Mouse (Mus musculus) stomach, postnatal 0 days (tissue): Measurements from ENCODE around the gene Frem1. TPM values are rescaled to one million over a fixed set of nuclear protein-coding genes. Genes with fewer than 3 reads are reported as not detected.

Source experiments
- ATAC-seq: fragments of 200-750 bp; cut with Nextera tagmentation; 2 replicates; pipeline ENCODE4 v1.8.0; 2017; ENCODE audit not compliant: low FRiP score, low TSS enrichment
- DNase-seq: peaks from one replicate; pipeline ENCODE4 v3.0.0-alpha.2; 2016; ENCODE audit warnings: low spot score
- H3K27ac ChIP-seq: fragments of 300-500 bp; sonication (generic); replicated peaks from 2 replicates; pipeline ENCODE4 v1.5.1; 2014; ENCODE audit warnings: mild to moderate bottlenecking, control low read depth
- H3K27me3 ChIP-seq: fragments of 300-500 bp; sonication (generic); 2 replicates; pipeline ENCODE4 v1.6.1; 2014; ENCODE audit warnings: low read length; ENCODE audit not compliant: control insufficient read depth, insufficient read depth
- H3K36me3 ChIP-seq: fragments of 300-500 bp; sonication (generic); 2 replicates; pipeline ENCODE4 v1.6.1; 2014; ENCODE audit warnings: low read length, mixed read lengths; ENCODE audit not compliant: control insufficient read depth, insufficient read depth
- H3K4me1 ChIP-seq: fragments of 300-500 bp; sonication (generic); replicated peaks from 2 replicates; pipeline ENCODE4 v1.6.1; 2014; ENCODE audit warnings: antibody characterized with exemption; ENCODE audit not compliant: control insufficient read depth, insufficient read depth
- H3K4me2 ChIP-seq: fragments of 300-500 bp; sonication (generic); replicated peaks from 2 replicates; pipeline ENCODE4 v1.6.1; 2014; ENCODE audit warnings: low read depth, mild to moderate bottlenecking, control low read depth, moderate library complexity
- H3K4me3 ChIP-seq: fragments of 300-500 bp; sonication (generic); 2 replicates; pipeline ENCODE4 v1.5.1; 2014; ENCODE audit warnings: low read depth, low read length, control low read depth
- H3K9ac ChIP-seq: fragments of 300-500 bp; sonication (generic); 2 replicates; pipeline ENCODE4 v1.6.1; 2014; ENCODE audit warnings: mild to moderate bottlenecking, low read length, control low read depth, mixed read lengths
- H3K9me3 ChIP-seq: fragments of 300-500 bp; sonication (generic); 2 replicates; pipeline ENCODE4 v1.6.1; 2016; ENCODE audit warnings: low read length; ENCODE audit not compliant: control insufficient read depth
- CTCF ChIP-seq: IDR thresholded peaks from 2 replicates; pipeline ENCODE4 v1.5.1; 2016; ENCODE audit warnings: antibody characterized with exemption, low read depth, mild to moderate bottlenecking, moderate library complexity
- EP300 ChIP-seq: optimal IDR thresholded peaks from 2 replicates; pipeline ENCODE3; 2016; ENCODE audit warnings: antibody characterized with exemption
- WGBS: fragments of 180-500 bp; shearing (Covaris S2); extraction: QIAGEN DNeasy Blood & Tissue Kit; methylation state at CpG from one replicate; pipeline ENCODE4 v1.1.7; 2014; 5-methylcytosine and 5-hydroxymethylcytosine counted together
- polyA plus RNA-seq: library from polyadenylated mRNA; unstranded; fragments of >200 nt; fragmentation: Nextera tagmentation; extraction: Ambion mirVana; gene quantifications from 2 replicates; pipeline ENCODE4 v1.2.1, GENCODE M21; 2015

Frem1 gene
- polyA plus RNA-seq, 1 experiment from 2014 or later: 2.9 TPM

DNA sequence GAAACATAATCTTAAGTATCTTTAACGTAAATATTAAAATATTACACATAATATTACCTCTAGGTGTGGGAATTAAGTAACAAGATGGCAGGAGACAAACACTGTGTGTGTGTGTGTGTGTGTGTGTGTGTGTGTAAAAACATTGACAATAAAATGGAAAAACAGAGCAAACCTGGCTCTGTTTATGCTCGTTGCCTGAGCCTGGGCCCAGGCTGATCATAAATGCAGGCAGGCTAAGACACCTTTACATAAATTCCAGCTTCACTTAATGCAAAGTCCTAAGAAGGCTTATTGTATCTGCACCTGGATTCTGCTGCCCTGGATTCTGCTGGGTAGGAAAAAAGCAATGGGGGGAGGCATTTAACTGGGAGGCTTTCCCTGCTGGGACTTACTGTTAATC, 160.6 kb downstream of the Frem1 start:
- Histone ChIP-seq H3K4me3 (no peak overlapping the region), H3K4me2 (no peak overlapping the region), H3K36me3 (no peaks in the 10 kb centered on the region), H3K9me3 (no peaks in the 10 kb centered on the region), H3K27ac (no peak overlapping the region), H3K27me3 (no peaks in the 10 kb centered on the region), H3K9ac (no peak overlapping the region), H3K4me1 (no peaks in the 10 kb centered on the region)
- no peak for TF ChIP-seq EP300
- TF ChIP-seq CTCF: no peak
- no peak for DNase-seq
- 61% methylated on average over 2 of the region's 2 CpGs for WGBS
- ATAC-seq: no peak

DNA sequence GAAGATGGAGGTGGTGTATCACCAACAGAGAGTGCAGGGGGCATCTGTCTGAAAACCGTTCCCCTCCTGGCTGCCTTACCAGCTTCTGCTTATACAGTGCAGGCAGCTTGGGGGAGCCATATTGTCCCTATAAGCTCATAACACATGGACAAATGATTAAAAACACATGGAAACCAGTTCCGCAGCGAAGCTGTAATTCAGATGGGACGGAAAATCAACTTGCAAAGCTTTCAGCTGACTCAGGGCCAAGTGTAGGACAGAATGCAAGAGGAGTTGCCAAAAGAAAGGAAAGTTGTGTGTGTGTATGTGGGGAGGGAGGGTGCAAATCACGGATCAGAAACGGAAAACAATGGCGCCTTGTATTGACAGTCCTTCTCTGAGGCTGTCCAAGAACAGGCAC, 161.1 kb downstream of the Frem1 start:
- ATAC-seq (no peak), DNase-seq (no peak)
- no peak for TF ChIP-seq EP300
- peak; percentile 23 for TF ChIP-seq CTCF
- H3K4me2 ChIP-seq: no peak overlapping the region; the same call in 1 of the 2 replicates
- H3K4me3 ChIP-seq: no peak overlapping the region
- no peak overlapping the region for H3K9ac ChIP-seq
- H3K4me1 ChIP-seq: no peaks in the 10 kb centered on the region
- no peaks in the 10 kb centered on the region for H3K36me3 ChIP-seq
- H3K27ac ChIP-seq: 0 out of 2 replicates have a peak overlapping the region, but pooled peaks have one; percentile 30
- no peaks in the 10 kb centered on the region for H3K9me3 ChIP-seq
- no peaks in the 10 kb centered on the region for H3K27me3 ChIP-seq
- 41% methylated on average over 7 of the region's 7 CpGs for WGBS

DNA sequence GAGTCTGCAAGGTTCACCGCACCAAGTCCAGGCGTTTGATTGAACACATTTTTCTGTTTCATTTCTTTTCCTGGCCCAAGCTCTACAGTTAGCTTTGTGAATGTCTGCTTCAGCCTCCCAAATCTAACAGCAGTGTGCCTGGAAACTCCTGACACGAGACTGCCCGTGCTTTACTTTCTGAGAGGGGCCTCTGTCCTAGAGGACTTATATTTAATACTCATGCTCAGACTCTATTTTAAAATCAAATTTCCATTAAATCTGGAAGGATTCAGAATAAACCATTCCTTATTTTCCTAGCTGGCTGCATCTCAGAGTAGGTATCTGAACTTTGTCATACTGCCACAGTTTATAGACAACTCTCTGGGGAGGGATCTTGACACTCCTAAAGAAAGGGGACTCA, 161.6 kb downstream of the Frem1 start:
- Histone ChIP-seq H3K36me3 (no peaks in the 10 kb centered on the region), H3K4me3 (no peak overlapping the region), H3K4me2 (no peak overlapping the region), H3K4me1 (no peaks in the 10 kb centered on the region), H3K9me3 (no peaks in the 10 kb centered on the region), H3K9ac (no peak overlapping the region), H3K27ac (peak overlapping the region; percentile 30; the same call in 1 of the 2 replicates), H3K27me3 (no peaks in the 10 kb centered on the region)
- TF ChIP-seq CTCF: no peak
- no peak for TF ChIP-seq EP300
- DNase-seq (no peak), ATAC-seq (no peak)
- WGBS: 60% methylated on average over 4 of the region's 4 CpGs

DNA sequence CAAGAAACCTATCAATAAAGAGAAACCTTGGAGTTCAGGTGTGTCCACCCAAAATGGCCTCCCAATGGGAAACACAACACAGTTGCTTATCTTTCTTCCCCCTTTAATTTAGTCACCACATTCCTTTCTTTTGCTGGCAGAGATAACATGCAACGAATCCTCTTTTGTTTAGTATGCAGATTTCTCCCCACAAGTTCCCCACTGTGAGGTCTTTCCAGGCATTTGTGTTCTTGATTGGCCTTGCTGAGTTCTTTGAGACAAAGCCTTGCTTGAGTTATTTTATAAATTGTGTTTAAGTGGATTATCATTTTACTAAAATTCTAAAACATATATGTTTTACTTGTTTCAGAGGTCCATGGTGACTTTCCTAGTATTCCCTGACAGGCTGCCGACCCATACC, 166.0 kb downstream of the Frem1 start:
- no peak overlapping the region for H3K9ac ChIP-seq
- H3K36me3 ChIP-seq: no peaks in the 10 kb centered on the region
- no peaks in the 10 kb centered on the region for H3K27me3 ChIP-seq
- DNase-seq (no peak), ATAC-seq (no peak)
- TF ChIP-seq CTCF: no peak
- TF ChIP-seq EP300: no peak
- 63% methylated on average over 2 of the region's 2 CpGs for WGBS
- H3K4me1 ChIP-seq: no peaks in the 10 kb centered on the region
- H3K27ac ChIP-seq: no peak overlapping the region
- no peak overlapping the region for H3K4me3 ChIP-seq
- no peaks in the 10 kb centered on the region for H3K9me3 ChIP-seq
- no peak overlapping the region for H3K4me2 ChIP-seq

DNA sequence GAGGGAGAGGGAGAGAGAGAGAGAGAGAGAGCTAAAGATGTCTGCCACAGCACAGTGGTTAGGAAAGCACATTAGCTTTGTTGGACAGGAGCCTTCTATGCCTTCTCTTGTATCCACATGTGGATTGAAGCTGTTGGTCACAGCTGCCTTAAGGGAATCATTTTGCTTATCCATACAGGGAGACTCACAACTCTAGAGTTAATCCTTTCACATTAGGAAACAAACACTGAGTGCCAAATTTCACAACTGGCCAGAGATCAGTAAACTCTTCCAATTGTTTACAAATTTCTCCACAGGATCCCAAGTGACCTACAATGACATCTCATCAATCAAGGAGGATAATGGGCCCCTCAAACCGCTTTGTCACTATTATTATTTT, 166.6 kb downstream of the Frem1 start:
- no peaks in the 10 kb centered on the region for H3K4me1 ChIP-seq
- WGBS: 44% methylated on average over 1 of the region's 1 CpGs
- no peak overlapping the region for H3K4me3 ChIP-seq
- H3K36me3 ChIP-seq: no peaks in the 10 kb centered on the region
- ATAC-seq (no peak), DNase-seq (no peak)
- no peak overlapping the region for H3K27ac ChIP-seq
- no peak overlapping the region for H3K4me2 ChIP-seq
- no peaks in the 10 kb centered on the region for H3K9me3 ChIP-seq
- H3K9ac ChIP-seq: no peak overlapping the region
- TF ChIP-seq EP300: no peak
- TF ChIP-seq CTCF: no peak
- no peaks in the 10 kb centered on the region for H3K27me3 ChIP-seq

DNA sequence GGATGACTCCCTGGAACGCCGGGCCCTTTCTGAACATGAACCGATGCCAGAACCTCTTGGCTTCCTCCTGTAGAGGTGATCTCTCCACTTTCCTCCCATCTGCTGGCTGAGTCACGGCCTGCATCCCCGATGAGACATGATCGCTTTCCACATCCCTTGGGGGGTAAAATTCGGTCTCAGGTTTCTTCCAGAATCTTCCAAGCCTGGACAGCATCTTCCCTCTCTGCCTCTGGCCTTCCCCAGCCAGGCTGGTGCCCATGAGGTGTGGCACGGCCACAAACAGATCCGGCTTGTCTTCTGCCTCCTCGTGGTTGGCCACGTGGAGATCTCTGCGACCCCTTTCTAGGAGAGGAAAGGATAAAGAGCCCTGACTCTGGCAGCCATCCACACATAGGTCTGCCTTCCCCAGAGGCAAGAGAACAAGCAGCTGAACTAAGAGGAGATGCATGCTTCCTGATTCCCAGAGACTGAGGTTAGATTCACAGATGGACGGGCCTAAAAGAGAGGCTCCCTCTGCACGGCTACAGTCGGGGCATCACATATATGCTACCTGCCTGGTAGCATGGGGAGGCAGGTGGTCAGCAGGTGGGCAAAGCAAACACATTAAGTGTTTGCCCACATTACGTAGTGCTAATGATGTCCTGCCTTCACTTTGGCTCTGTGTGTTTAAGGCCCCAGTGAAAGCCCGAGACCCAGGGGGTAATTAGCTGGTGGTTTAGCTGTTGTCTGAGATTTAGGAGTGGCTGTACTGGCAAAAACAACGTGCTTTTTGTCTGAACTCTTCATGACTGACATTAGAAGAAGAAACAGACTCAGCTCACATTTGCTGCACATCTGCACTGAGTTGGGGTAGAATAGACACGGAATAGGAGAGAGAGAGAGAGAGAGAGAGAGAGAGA, 167.3 kb downstream of the Frem1 start, which contains the start of gene Cer1:
Cer1 (minus strand) TSS at position 513 of the 899 bp plus-strand sequence.
- H3K9ac ChIP-seq: no peak within 1 kb of the TSS
- H3K36me3 ChIP-seq: no peaks in the 10 kb centered on the region
- no peak within 1 kb of the TSS for H3K4me2 ChIP-seq
- no peak within 1 kb of the TSS for H3K27ac ChIP-seq
- no peak for TF ChIP-seq EP300
- TF ChIP-seq CTCF: no peak
- WGBS: 58% methylated on average over 18 of the region's 19 CpGs
- H3K4me1 ChIP-seq: no peaks in the 10 kb centered on the region
- DNase-seq (no peak), ATAC-seq (no peak)
- no peaks in the 10 kb centered on the region for H3K27me3 ChIP-seq
- no peak within 1 kb of the TSS for H3K4me3 ChIP-seq
- H3K9me3 ChIP-seq: no peaks in the 10 kb centered on the region
